Mouse (Mus musculus) intestine, postnatal 0 days (tissue): ENCODE measurements around the gene C1qtnf12. TPM values are rescaled to one million over a fixed set of nuclear protein-coding genes. Genes with fewer than 3 reads are reported as not detected.

Experiments used
- ATAC-seq: fragments of 200-750 bp; cut with Nextera tagmentation; 2 replicates; pipeline ENCODE4 v1.8.0; 2017; ENCODE audit warnings: mild to moderate bottlenecking, moderate TSS enrichment, moderate library complexity
- H3K27ac ChIP-seq: fragments of 300-500 bp; sonication (generic); 2 replicates; pipeline ENCODE4 v1.5.1; 2014; ENCODE audit warnings: mild to moderate bottlenecking, low read depth, low read length, moderate library complexity
- H3K27me3 ChIP-seq: fragments of 300-500 bp; sonication (generic); replicated peaks from 2 replicates; pipeline ENCODE4 v1.6.1; 2014; ENCODE audit warnings: low read length, mixed read lengths; ENCODE audit not compliant: control insufficient read depth, insufficient read depth
- H3K36me3 ChIP-seq: fragments of 300-500 bp; sonication (generic); 2 replicates; pipeline ENCODE4 v1.6.1; 2014; ENCODE audit warnings: mild to moderate bottlenecking, moderate library complexity; ENCODE audit not compliant: control insufficient read depth, insufficient read depth
- H3K4me1 ChIP-seq: fragments of 300-500 bp; sonication (generic); replicated peaks from 2 replicates; pipeline ENCODE4 v1.6.1; 2014; ENCODE audit warnings: antibody characterized with exemption, low read length, mixed read lengths; ENCODE audit not compliant: control insufficient read depth, insufficient read depth
- H3K4me2 ChIP-seq: fragments of 300-500 bp; sonication (generic); replicated peaks from 2 replicates; pipeline ENCODE4 v1.6.1; 2014; ENCODE audit warnings: low read depth, mild to moderate bottlenecking, moderate library complexity
- H3K4me3 ChIP-seq: fragments of 300-500 bp; sonication (generic); 2 replicates; pipeline ENCODE4 v1.5.1; 2014; ENCODE audit warnings: low read depth, low read length
- H3K9ac ChIP-seq: fragments of 300-500 bp; sonication (generic); 2 replicates; pipeline ENCODE4 v1.6.1; 2014; ENCODE audit warnings: mild to moderate bottlenecking, low read depth, low read length
- H3K9me3 ChIP-seq: fragments of 300-500 bp; sonication (generic); 2 replicates; pipeline ENCODE4 v1.6.1; 2016; ENCODE audit warnings: mixed run types; ENCODE audit not compliant: control insufficient read depth
- CTCF ChIP-seq: sonication (generic); IDR thresholded peaks from 2 replicates; pipeline ENCODE4 v1.5.1; 2016; ENCODE audit warnings: low read depth, mild to moderate bottlenecking, control low read depth, antibody characterized with exemption, moderate library complexity
- whole genome bisulfite sequencing: fragments of 180-500 bp; shearing (Covaris S2); extraction: QIAGEN DNeasy Blood & Tissue Kit; methylation state at CpG from one replicate; pipeline ENCODE4 v1.1.7; 2014; 5-methylcytosine and 5-hydroxymethylcytosine counted together
- polyA plus RNA-seq: library from polyadenylated mRNA; unstranded; fragments of >200 nt; fragmentation: Nextera tagmentation; extraction: Ambion mirVana; gene quantifications from 2 replicates; pipeline ENCODE4 v1.2.1, GENCODE M21; 2015

Gene C1qtnf12
- polyA plus RNA-seq, 1 experiment from 2014 or later, result 129 TPM

- no peaks in the 10 kb centered on the region for H3K9me3 ChIP-seq
- H3K4me3 ChIP-seq, result peak within 1 kb of the TSS; percentile 90
- under 1% methylated on average over 92 of the region's 99 CpGs for WGBS
- peak within 1 kb of the TSS; percentile 75 for H3K9ac ChIP-seq
- H3K4me1 ChIP-seq, result no peaks in the 10 kb centered on the region
- H3K4me2 ChIP-seq, result peak within 1 kb of the TSS; percentile 98
- H3K36me3 ChIP-seq, result peaks cover 15% of the 10 kb centered on the region
- peak within 1 kb of the TSS; percentile 96 for H3K27ac ChIP-seq
- peak; percentile 89 for ATAC-seq
- peak; percentile 98 for TF ChIP-seq CTCF
- no peaks in the 10 kb centered on the region for H3K27me3 ChIP-seq
These were observed 30.3 kb downstream of the C1qtnf12 start, which contains the start of the genes B3galt6 and Sdf4 for GRCm38 (mm10) chr4:155992241-155992905. Gene B3galt6 (minus strand): TSS chr4:155992649. Gene Sdf4 (plus strand): TSS chr4:155992872.

- Histone ChIP-seq H3K4me3 (peak overlapping the region; percentile 90), H3K27ac (peak overlapping the region; percentile 90), H3K36me3 (peaks cover 21% of the 10 kb centered on the region), H3K9ac (peak overlapping the region; percentile 69), H3K27me3 (no peaks in the 10 kb centered on the region), H3K9me3 (no peaks in the 10 kb centered on the region), H3K4me2 (peak overlapping the region; percentile 98), H3K4me1 (no peaks in the 10 kb centered on the region)
- WGBS, result under 1% methylated on average over 70 of the region's 70 CpGs
- ATAC-seq, result peak; percentile 77
- TF ChIP-seq CTCF, result no peak
These were observed 30.9 kb downstream of the C1qtnf12 start for GRCm38 (mm10) chr4:155992906-155993547.

- TF ChIP-seq CTCF, result no peak
- no peak for ATAC-seq
- no peaks in the 10 kb centered on the region for H3K4me1 ChIP-seq
- no peaks in the 10 kb centered on the region for H3K27me3 ChIP-seq
- H3K36me3 ChIP-seq, result peaks cover 27% of the 10 kb centered on the region
- H3K27ac ChIP-seq, result peak overlapping the region; percentile 90
- WGBS, result 5% methylated on average over 15 of the region's 15 CpGs
- H3K9ac ChIP-seq, result peak overlapping the region; percentile 69
- H3K9me3 ChIP-seq, result no peaks in the 10 kb centered on the region
- peak overlapping the region; percentile 90 for H3K4me3 ChIP-seq
- peak overlapping the region; percentile 98 for H3K4me2 ChIP-seq
These were observed 31.5 kb downstream of the C1qtnf12 start for GRCm38 (mm10) chr4:155993606-155994005.

- Histone ChIP-seq H3K4me1 (no peaks in the 10 kb centered on the region), H3K27me3 (no peaks in the 10 kb centered on the region), H3K4me2 (no peak overlapping the region), H3K27ac (no peak overlapping the region), H3K9ac (no peak overlapping the region), H3K4me3 (no peak overlapping the region), H3K36me3 (peaks cover 83% of the 10 kb centered on the region), H3K9me3 (no peaks in the 10 kb centered on the region)
- 94% methylated on average over 3 of the region's 3 CpGs for WGBS
- TF ChIP-seq CTCF, result no peak
- ATAC-seq, result no peak
These were observed 42.0 kb downstream of the C1qtnf12 start for GRCm38 (mm10) chr4:156004109-156004508.

DNA sequence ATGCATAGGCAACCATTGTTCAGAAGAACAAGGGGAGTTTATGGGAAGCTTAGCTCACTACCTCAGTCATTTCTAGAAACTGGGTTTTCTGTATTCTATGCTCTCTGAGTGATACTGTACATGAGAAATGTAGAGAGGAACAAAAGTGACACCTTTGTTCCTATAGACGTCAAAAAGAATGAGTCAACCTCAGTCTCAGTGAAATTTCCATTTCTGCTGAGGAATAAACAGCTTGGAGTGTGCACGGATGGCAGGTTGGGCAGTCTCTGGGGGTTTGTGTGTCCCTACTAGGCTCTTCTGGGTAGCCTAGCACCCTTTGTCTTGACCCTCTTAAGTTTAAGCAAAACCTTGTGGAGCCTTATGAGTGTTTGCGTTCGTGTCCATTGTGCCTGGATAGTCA lies 46.3 kb downstream of the C1qtnf12 start:
- no peak for TF ChIP-seq CTCF
- no peak for ATAC-seq
- peaks cover 75% of the 10 kb centered on the region for H3K36me3 ChIP-seq
- no peak overlapping the region for H3K27ac ChIP-seq
- no peaks in the 10 kb centered on the region for H3K4me1 ChIP-seq
- no peaks in the 10 kb centered on the region for H3K27me3 ChIP-seq
- H3K9me3 ChIP-seq, result no peaks in the 10 kb centered on the region
- H3K4me2 ChIP-seq, result no peak overlapping the region
- no peak overlapping the region for H3K4me3 ChIP-seq
- 94% methylated on average over 4 of the region's 4 CpGs for WGBS
- H3K9ac ChIP-seq, result no peak overlapping the region

DNA sequence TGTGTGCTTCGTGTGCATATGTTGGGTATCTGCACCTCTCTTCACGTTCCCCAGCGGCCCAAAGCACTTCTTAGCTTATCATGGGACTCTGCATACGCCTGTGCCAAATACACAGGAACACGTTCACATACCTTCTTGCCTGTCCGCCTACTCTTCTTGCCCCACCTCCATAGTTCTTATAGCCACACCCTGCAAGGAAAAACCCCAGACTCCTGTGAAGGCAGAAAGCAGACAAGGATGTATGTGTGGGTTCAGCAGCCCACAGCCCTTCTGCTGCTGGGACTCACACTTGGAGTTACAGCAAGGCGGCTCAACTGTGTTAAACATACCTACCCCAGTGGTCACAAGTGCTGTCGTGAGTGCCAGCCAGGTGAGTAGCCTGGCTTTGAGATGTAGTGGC lies 51.5 kb downstream of the C1qtnf12 start, which contains the start of gene Tnfrsf4:
Gene Tnfrsf4, plus strand, starts transcription at position 207 of the 400 bp plus-strand sequence.
- no peak within 1 kb of the TSS for H3K27ac ChIP-seq
- no peak within 1 kb of the TSS for H3K4me3 ChIP-seq
- H3K9me3 ChIP-seq, result no peaks in the 10 kb centered on the region
- no peak within 1 kb of the TSS for H3K4me2 ChIP-seq
- H3K4me1 ChIP-seq, result no peaks in the 10 kb centered on the region
- no peak within 1 kb of the TSS for H3K9ac ChIP-seq
- no peak for TF ChIP-seq CTCF
- 70% methylated on average over 8 of the region's 8 CpGs for WGBS
- ATAC-seq, result no peak
- H3K27me3 ChIP-seq, result no peaks in the 10 kb centered on the region
- peaks cover 51% of the 10 kb centered on the region for H3K36me3 ChIP-seq
